Mouse (Mus musculus) monocyte, adult 5-6 weeks (primary cell): ENCODE results near the gene Fam25c. TPM values are rescaled to one million over a fixed set of nuclear protein-coding genes. Genes with fewer than 3 reads are reported as not detected.

Experiments used
- ATAC-seq: fragments of 153-309, 156-312 bp; replicated peaks from 2 replicates; pipeline ENCODE4 v1.8.0; 2017; ENCODE audit warnings: mild to moderate bottlenecking; ENCODE audit not compliant: low TSS enrichment, insufficient number of reproducible peaks, severe bottlenecking, poor library complexity, low FRiP score
- total RNA-seq: library from RNA; stranded (forward); fragments of 200-1000, 200-491, 200-594 nt; gene quantifications from 3 replicates; pipeline ENCODE4 v1.2.3, GENCODE M21; 2017

The Fam25c gene
- total RNA-seq, 1 experiment from 2014 or later: not detected

DNA sequence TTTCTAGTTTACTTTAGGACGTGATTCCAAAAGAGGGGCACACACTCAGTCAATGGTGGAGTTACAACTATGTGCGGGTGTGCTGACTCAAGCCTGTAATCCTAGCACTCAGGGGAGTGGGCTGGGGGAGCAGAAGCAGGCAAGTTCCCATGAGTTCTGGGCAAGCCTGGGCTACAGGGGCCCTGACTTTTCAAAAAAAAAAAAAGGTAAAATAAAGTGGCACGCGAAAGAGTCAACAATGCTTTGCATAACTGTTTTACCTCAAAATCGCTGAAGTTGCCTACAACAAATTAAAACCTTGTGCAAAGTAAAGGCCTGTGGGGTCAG lies 45.4 kb downstream of the Fam25c start:
- ATAC-seq: no peak

DNA sequence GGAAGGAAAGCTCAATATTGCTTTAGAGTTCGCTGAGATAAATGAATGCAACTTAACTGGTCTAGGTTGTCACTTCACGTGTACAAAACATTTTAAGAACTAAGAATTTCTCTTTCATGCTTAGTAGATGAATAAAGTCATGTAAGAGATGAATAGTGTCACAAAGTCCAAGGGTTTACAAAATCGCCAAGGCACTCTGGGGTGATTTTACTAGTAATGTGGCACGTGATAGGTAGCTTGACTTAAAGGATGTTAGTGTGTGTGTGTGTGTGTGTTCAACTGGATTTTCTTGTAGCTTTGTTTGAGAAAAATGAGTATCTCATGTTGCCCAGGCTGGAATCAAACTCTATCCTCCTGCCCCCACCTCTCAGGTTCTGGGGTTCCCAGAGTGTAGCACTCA lies 46.0 kb downstream of the Fam25c start:
- no peak for ATAC-seq

DNA sequence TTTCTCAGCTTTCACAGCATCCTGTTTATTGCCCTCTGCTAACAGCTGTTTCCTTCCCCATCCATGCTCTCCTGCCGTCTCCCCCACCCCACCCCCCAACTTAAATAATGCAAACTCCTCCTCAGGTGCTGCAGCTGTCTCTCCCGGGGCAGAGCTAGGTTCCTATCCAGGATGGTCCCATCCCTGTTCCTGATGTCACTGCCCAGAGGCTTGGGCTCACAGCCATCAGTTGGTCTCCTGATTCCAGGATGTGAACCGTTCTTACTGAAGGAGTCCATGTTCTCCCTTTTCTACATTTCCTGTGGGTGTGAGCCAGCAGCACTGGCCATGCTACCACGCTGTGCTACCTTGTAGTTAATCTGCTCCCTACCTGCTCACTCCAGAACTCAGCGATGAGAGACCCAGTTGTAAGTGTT lies 52.0 kb downstream of the Fam25c start:
- no peak for ATAC-seq

DNA sequence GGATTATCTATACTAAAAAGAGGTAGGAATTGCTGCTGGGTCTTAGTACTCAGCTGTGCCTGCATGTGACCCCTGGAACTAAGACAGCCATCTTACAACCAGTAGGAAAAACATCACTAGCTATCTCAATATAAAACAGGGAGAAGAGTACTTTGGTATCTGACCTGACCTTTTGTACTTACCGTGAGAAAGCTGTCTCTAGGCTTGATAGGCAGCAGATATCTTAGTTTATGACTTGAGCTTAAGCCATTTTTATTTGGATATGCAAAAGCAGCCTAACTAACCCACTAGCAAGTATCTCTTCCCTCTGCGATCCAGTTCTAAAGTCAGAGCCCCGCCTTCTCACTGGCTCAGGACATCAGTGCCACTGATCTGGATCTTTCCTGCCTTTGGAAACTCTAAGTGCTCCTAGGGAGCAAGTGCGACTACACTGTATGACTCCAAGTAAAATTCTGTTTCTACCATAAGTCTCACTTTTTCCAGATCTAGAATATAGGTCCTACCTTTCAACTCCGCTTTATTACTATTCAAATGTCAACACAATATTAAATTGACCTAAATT lies 52.5 kb downstream of the Fam25c start:
- no peak for ATAC-seq

Other genes with a start within 250 kb of the Fam25c start
- not detected in 3 replicates for gene Npy4r, start 202.9 kb downstream of the Fam25c start, total RNA-seq
- 0.10 TPM in 1 of 3 replicates, not detected in the others for gene Gprin2, start 153.8 kb downstream of the Fam25c start, total RNA-seq
- 0.10 to 0.53 TPM in 2 of 3 replicates, not detected in the other for gene Syt15, start 135.8 kb downstream of the Fam25c start, total RNA-seq
- gene Shld2, start 44.9 kb downstream of the Fam25c start, total RNA-seq: 17.0 to 26.5 TPM (median 21.5 TPM) in 3 replicates
- 385 to 458 TPM (median 387 TPM) in 3 replicates for gene Glud1, start 44.7 kb downstream of the Fam25c start, total RNA-seq
- not detected in 3 replicates for gene Sncg, start 19.4 kb upstream of the Fam25c start, total RNA-seq
- gene Mmrn2, start 20.0 kb upstream of the Fam25c start, total RNA-seq: not detected in 3 replicates
- gene Bmpr1a, start 147.9 kb upstream of the Fam25c start, total RNA-seq: 0.53 to 1.6 TPM (median 0.68 TPM) in 3 replicates
- gene 9230112D13Rik, start 167.4 kb upstream of the Fam25c start, total RNA-seq: not detected in 3 replicates
- not detected in 3 replicates for gene Ldb3, start 233.2 kb upstream of the Fam25c start, total RNA-seq
- not detected in 3 replicates for gene Opn4, start 244.7 kb upstream of the Fam25c start, total RNA-seq